Mouse (Mus musculus) testis, adult 2 months (tissue): ENCODE measurements around the gene Sema7a. TPM values are rescaled to one million over a fixed set of nuclear protein-coding genes. Genes with fewer than 3 reads are reported as not detected.

ENCODE experiments used
- H3K27ac ChIP-seq: fragments of 200-500 bp; 2 replicates; pipeline ENCODE4 v1.5.1; 2012; ENCODE audit warnings: low read depth, low read length; ENCODE audit not compliant: control insufficient read depth, insufficient read depth
- H3K27me3 ChIP-seq: fragments of 200-500 bp; 2 replicates; pipeline ENCODE4 v1.6.1; 2012; ENCODE audit warnings: mild to moderate bottlenecking, low read length, moderate library complexity; ENCODE audit not compliant: control insufficient read depth, insufficient read depth
- H3K36me3 ChIP-seq: fragments of 200-500 bp; 2 replicates; pipeline ENCODE4 v1.6.1; 2012; ENCODE audit warnings: mild to moderate bottlenecking, low read length; ENCODE audit not compliant: control insufficient read depth, insufficient read depth
- H3K4me1 ChIP-seq: fragments of 200-500 bp; 2 replicates; pipeline ENCODE4 v1.6.1; 2012; ENCODE audit warnings: low read length; ENCODE audit not compliant: control insufficient read depth, insufficient read depth
- H3K4me3 ChIP-seq: fragments of 200-500 bp; 2 replicates; pipeline ENCODE4 v1.5.1; 2012; ENCODE audit warnings: low read depth, mild to moderate bottlenecking, low read length, moderate library complexity, mixed read lengths; ENCODE audit not compliant: control insufficient read depth
- CTCF ChIP-seq: fragments of 200-500 bp; IDR thresholded peaks from 2 replicates; pipeline ENCODE4 v1.5.1; 2012; ENCODE audit warnings: low read depth, mild to moderate bottlenecking, inconsistent platforms, low read length, moderate library complexity; ENCODE audit not compliant: control insufficient read depth, insufficient read depth, insufficient replicate concordance
- POLR2A ChIP-seq: fragments of 200-500 bp; IDR thresholded peaks from 2 replicates; pipeline ENCODE4 v1.6.1; 2012; ENCODE audit warnings: low read depth, mild to moderate bottlenecking, inconsistent platforms, low read length, moderate library complexity; ENCODE audit not compliant: control insufficient read depth
- polyA plus RNA-seq: library from polyadenylated mRNA; depleted of rRNA; stranded (reverse); fragments of >200 nt; gene quantifications from 2 replicates; pipeline ENCODE4 v1.2.3, GENCODE M21; 2012

The Sema7a gene
- polyA plus RNA-seq, 1 experiment: 27.9 TPM

- Histone ChIP-seq H3K27ac (no peak overlapping the region), H3K4me3 (no peak overlapping the region), H3K27me3 (no peaks in the 10 kb centered on the region), H3K4me1 (peaks cover 2% of the 10 kb centered on the region), H3K36me3 (no peaks in the 10 kb centered on the region)
- TF ChIP-seq CTCF (no peak), POLR2A (no peak)
These were observed 32.7 kb upstream of the Sema7a start for GRCm38 (mm10) chr9:57907206-57907605.

- TF ChIP-seq CTCF (no peak), POLR2A (peak; percentile 91)
These were observed 29.4 kb upstream of the Sema7a start, which contains the start of gene Ubl7 for GRCm38 (mm10) chr9:57910254-57911160. Ubl7 (plus strand) TSS chr9:57910979.

GRCm38 (mm10) chr9:57912571-57912970 lies 27.3 kb upstream of the Sema7a start:
- Histone ChIP-seq H3K4me3 (peak overlapping the region; percentile 34), H3K27me3 (no peaks in the 10 kb centered on the region), H3K27ac (no peak overlapping the region), H3K36me3 (no peaks in the 10 kb centered on the region; the same call in 1 of the 2 replicates), H3K4me1 (peaks cover 2% of the 10 kb centered on the region)
- TF ChIP-seq POLR2A (no peak), CTCF (no peak)

More at GRCm38 (mm10) chr9:57910254-57911160, 29.4 kb upstream of the Sema7a start, which contains the start of gene Ubl7:
- Histone ChIP-seq H3K36me3 (no peaks in the 10 kb centered on the region), H3K27ac (peak within 1 kb of the TSS; percentile 91), H3K4me1 (peaks cover 2% of the 10 kb centered on the region), H3K4me3 (peak within 1 kb of the TSS; percentile 95), H3K27me3 (no peaks in the 10 kb centered on the region)

GRCm38 (mm10) chr9:57921491-57922060 lies 18.3 kb upstream of the Sema7a start:
- no peak for TF ChIP-seq POLR2A
- TF ChIP-seq CTCF: no peak
- Histone ChIP-seq H3K4me1 (no peaks in the 10 kb centered on the region), H3K27me3 (no peaks in the 10 kb centered on the region), H3K4me3 (no peak overlapping the region), H3K27ac (no peak overlapping the region), H3K36me3 (peaks cover 9% of the 10 kb centered on the region)

- Histone ChIP-seq H3K27me3 (no peaks in the 10 kb centered on the region), H3K27ac (no peak overlapping the region), H3K4me3 (no peak overlapping the region), H3K4me1 (no peaks in the 10 kb centered on the region), H3K36me3 (peaks cover 10% of the 10 kb centered on the region)
- TF ChIP-seq CTCF: no peak
- TF ChIP-seq POLR2A: no peak
These were observed 17.5 kb upstream of the Sema7a start for GRCm38 (mm10) chr9:57922381-57922780.

- TF ChIP-seq CTCF: no peak
- TF ChIP-seq POLR2A: no peak
- peaks cover 11% of the 10 kb centered on the region for H3K36me3 ChIP-seq
These were observed 16.9 kb upstream of the Sema7a start for GRCm38 (mm10) chr9:57923046-57923445.

GRCm38 (mm10) chr9:57931166-57931767 lies 8.6 kb upstream of the Sema7a start:
- Histone ChIP-seq H3K4me3 (no peak overlapping the region), H3K36me3 (peaks cover 3% of the 10 kb centered on the region; the same call in 1 of the 2 replicates), H3K27me3 (no peaks in the 10 kb centered on the region), H3K27ac (no peak overlapping the region), H3K4me1 (no peaks in the 10 kb centered on the region)
- no peak for TF ChIP-seq POLR2A
- TF ChIP-seq CTCF: no peak

More at GRCm38 (mm10) chr9:57923046-57923445, 16.9 kb upstream of the Sema7a start:
- Histone ChIP-seq H3K27me3 (no peaks in the 10 kb centered on the region), H3K4me1 (no peaks in the 10 kb centered on the region), H3K4me3 (no peak overlapping the region), H3K27ac (no peak overlapping the region)
